Comparison of ENCODE assay signal across 8 mouse cellular contexts in genomic region chr6:127359391-127359874, GRCm38 (mm10).
DNase-seq lines count a peak whose midpoint lies in the region; ATAC-seq and TF ChIP-seq lines count a peak whose summit lies in the region.

No protein-coding gene starts in this region.

- no peaks in the 10 kb centered on the region for H3K27me3 ChIP-seq in midbrain, embryonic 14.5 days (ENCODE audit: control insufficient read depth, insufficient read depth, low read length)
- H3K27me3 ChIP-seq in midbrain, embryonic 16.5 days (ENCODE audit: control insufficient read depth, insufficient read depth, low read depth, low read length), result no peaks in the 10 kb centered on the region
- H3K27me3 ChIP-seq in intestine, postnatal 0 days (replicated peaks; ENCODE audit: control insufficient read depth, insufficient read depth, low read length), result no peaks in the 10 kb centered on the region
- no peaks in the 10 kb centered on the region for H3K27me3 ChIP-seq in midbrain, postnatal 0 days (ENCODE audit: insufficient read depth, low read length)
- H3K27me3 ChIP-seq in thymus, adult 2 months (ENCODE audit: control insufficient read depth, insufficient read depth, low read length), result no peaks in the 10 kb centered on the region

- DNase-seq in midbrain, embryonic 14.5 days, result peak; percentile 89
- DNase-seq in adrenal gland, postnatal 4 days (ENCODE audit: low spot score in 2 of 2), result peak; percentile 40 to 56
- DNase-seq in left cerebral cortex, postnatal 36 days (ENCODE audit: low spot score in 2 of 2), result peak; percentile 58 to 68
- peak; percentile 78 for DNase-seq in midbrain, postnatal 0 days (ENCODE audit: low spot score)
- DNase-seq in thymus, adult 2 months, result peak; percentile 68

- no peak overlapping the region for H3K27ac ChIP-seq in midbrain, embryonic 14.5 days (replicated peaks; ENCODE audit: low read depth, low read length)
- no peak overlapping the region for H3K27ac ChIP-seq in midbrain, embryonic 16.5 days (ENCODE audit: low read length)
- no peak overlapping the region for H3K27ac ChIP-seq in embryonic fibroblast, embryonic 13.5 days (ENCODE audit: insufficient read depth, low read length)
- H3K27ac ChIP-seq in intestine, postnatal 0 days (ENCODE audit: low read depth, low read length), result no peak overlapping the region
- no peak overlapping the region for H3K27ac ChIP-seq in midbrain, postnatal 0 days (ENCODE audit: low read depth, low read length)
- no peak overlapping the region for H3K27ac ChIP-seq in thymus, adult 2 months (ENCODE audit: control insufficient read depth, insufficient read depth, low read length)

- H3K36me3 ChIP-seq in midbrain, embryonic 14.5 days (ENCODE audit: control insufficient read depth, insufficient read depth, low read length), result no peaks in the 10 kb centered on the region
- H3K36me3 ChIP-seq in midbrain, embryonic 16.5 days (ENCODE audit: control insufficient read depth, insufficient read depth, low read length), result no peaks in the 10 kb centered on the region
- H3K36me3 ChIP-seq in intestine, postnatal 0 days (ENCODE audit: control insufficient read depth, insufficient read depth), result no peaks in the 10 kb centered on the region
- no peaks in the 10 kb centered on the region for H3K36me3 ChIP-seq in midbrain, postnatal 0 days (ENCODE audit: insufficient read depth, low read length)
- no peaks in the 10 kb centered on the region for H3K36me3 ChIP-seq in thymus, adult 2 months (ENCODE audit: control insufficient read depth, insufficient read depth, low read length)

- no peak overlapping the region for H3K4me3 ChIP-seq in midbrain, embryonic 14.5 days (replicated peaks; ENCODE audit: low read depth, low read length)
- no peak overlapping the region for H3K4me3 ChIP-seq in midbrain, embryonic 16.5 days (ENCODE audit: low read depth, low read length)
- H3K4me3 ChIP-seq in embryonic fibroblast, embryonic 13.5 days (ENCODE audit: insufficient read depth, low read length), result no peak overlapping the region
- H3K4me3 ChIP-seq in intestine, postnatal 0 days (ENCODE audit: low read depth, low read length), result no peak overlapping the region
- H3K4me3 ChIP-seq in midbrain, postnatal 0 days (ENCODE audit: low read depth, low read length), result no peak overlapping the region
- no peak overlapping the region for H3K4me3 ChIP-seq in thymus, adult 2 months (ENCODE audit: control insufficient read depth, insufficient read depth, low read length)

- TF ChIP-seq POLR2A in embryonic fibroblast, embryonic 13.5 days (IDR thresholded peaks at IDR 0.05; ENCODE audit: low read depth, low read length), result no peak
- TF ChIP-seq POLR2A in thymus, adult 2 months (IDR thresholded peaks at IDR 0.05; ENCODE audit: control insufficient read depth, extremely low read depth, insufficient read depth, low read length, poor library complexity), result no peak

- H3K4me2 ChIP-seq in midbrain, embryonic 14.5 days (ENCODE audit: low read length), result no peak overlapping the region
- no peak overlapping the region for H3K4me2 ChIP-seq in midbrain, embryonic 16.5 days (ENCODE audit: low read length)
- H3K4me2 ChIP-seq in intestine, postnatal 0 days (replicated peaks; ENCODE audit: low read depth), result no peak overlapping the region
- no peak overlapping the region for H3K4me2 ChIP-seq in midbrain, postnatal 0 days (ENCODE audit: low read depth, low read length, poor library complexity, severe bottlenecking)

- intact Hi-C loops in left cerebral cortex, postnatal 36 days (cut with DNase I), result loop anchor here (1.0 to 5.0 kb wide), 3 partner anchors 37 to 405 kb away; no protein-coding TSS in a partner anchor

- no peaks in the 10 kb centered on the region; the same call in 1 of the 2 replicates for H3K4me1 ChIP-seq in midbrain, embryonic 14.5 days (ENCODE audit: control insufficient read depth, insufficient read depth, low read length)
- peaks cover 5% of the 10 kb centered on the region; the same call in 1 of the 2 replicates for H3K4me1 ChIP-seq in midbrain, embryonic 16.5 days (ENCODE audit: control insufficient read depth, insufficient read depth, low read length)
- H3K4me1 ChIP-seq in embryonic fibroblast, embryonic 13.5 days (ENCODE audit: control insufficient read depth, insufficient read depth, low read length), result no peaks in the 10 kb centered on the region
- no peaks in the 10 kb centered on the region for H3K4me1 ChIP-seq in intestine, postnatal 0 days (replicated peaks; ENCODE audit: control insufficient read depth, insufficient read depth, low read length)
- H3K4me1 ChIP-seq in midbrain, postnatal 0 days (ENCODE audit: insufficient read depth, low read length), result no peaks in the 10 kb centered on the region; the same call in 1 of the 2 replicates
- H3K4me1 ChIP-seq in thymus, adult 2 months (replicated peaks; ENCODE audit: control insufficient read depth, insufficient read depth, low read length), result no peaks in the 10 kb centered on the region; the same call in 1 of the 2 replicates

- WGBS in midbrain, embryonic 14.5 days, result 38% methylated on average over 9 of the region's 9 CpGs
- WGBS in midbrain, embryonic 16.5 days, result 40% methylated on average over 9 of the region's 9 CpGs
- 20% methylated on average over 9 of the region's 9 CpGs for WGBS in intestine, postnatal 0 days
- 39% methylated on average over 9 of the region's 9 CpGs for WGBS in midbrain, postnatal 0 days
- WGBS in thymus, adult 2 months, result 11% methylated on average over 9 of the region's 9 CpGs

- H3K9ac ChIP-seq in midbrain, embryonic 14.5 days (replicated peaks; ENCODE audit: low read length), result no peak overlapping the region
- no peak overlapping the region for H3K9ac ChIP-seq in midbrain, embryonic 16.5 days (ENCODE audit: low read depth, low read length)
- no peak overlapping the region for H3K9ac ChIP-seq in intestine, postnatal 0 days (ENCODE audit: low read depth, low read length)
- H3K9ac ChIP-seq in midbrain, postnatal 0 days (replicated peaks; ENCODE audit: low read length, poor library complexity, severe bottlenecking), result no peak overlapping the region

- no peak for ATAC-seq in midbrain, embryonic 14.5 days (ENCODE audit: low FRiP score, low TSS enrichment)
- no peak for ATAC-seq in midbrain, embryonic 16.5 days
- ATAC-seq in intestine, postnatal 0 days, result peak; percentile 52
- no peak for ATAC-seq in midbrain, postnatal 0 days (ENCODE audit: low FRiP score)

- peak; percentile 81; the same call in 1 of the 2 replicates for TF ChIP-seq CTCF in embryonic fibroblast, embryonic 13.5 days (IDR thresholded peaks at IDR 0.05; ENCODE audit: borderline replicate concordance, insufficient read depth, low read length)
- peak; percentile 91 for TF ChIP-seq CTCF in intestine, postnatal 0 days (IDR thresholded peaks at IDR 0.05; ENCODE audit: low read depth)
- peak; percentile 90 for TF ChIP-seq CTCF in midbrain, postnatal 0 days (IDR thresholded peaks at IDR 0.05)
- TF ChIP-seq CTCF in thymus, adult 2 months (IDR thresholded peaks at IDR 0.05; ENCODE audit: borderline replicate concordance, control insufficient read depth, extremely low read depth, insufficient read depth, low read length, poor library complexity), result no peak; the same call in 1 of the 2 replicates

- H3K9me3 ChIP-seq in midbrain, embryonic 14.5 days (ENCODE audit: control insufficient read depth, low read length), result no peaks in the 10 kb centered on the region
- no peaks in the 10 kb centered on the region for H3K9me3 ChIP-seq in midbrain, embryonic 16.5 days (replicated peaks; ENCODE audit: control insufficient read depth, low read length, poor library complexity, severe bottlenecking)
- H3K9me3 ChIP-seq in intestine, postnatal 0 days (ENCODE audit: control insufficient read depth), result no peaks in the 10 kb centered on the region
- H3K9me3 ChIP-seq in midbrain, postnatal 0 days (ENCODE audit: low read length), result no peaks in the 10 kb centered on the region
